Mouse (Mus musculus): Measurements from ENCODE around the gene Olfr285.

The Olfr285 gene

GRCm38 (mm10) chr15:98317177-98317724 is at the start of gene Olfr285:
Gene Olfr285 (minus strand): TSS chr15:98317353.
- DNase-seq (ENCODE audit: low spot score), result no peak

- DNase-seq (ENCODE audit: low spot score), result no peak
These were observed 23.7 kb upstream of the Olfr285 start, which contains the start of gene Olfr284 for GRCm38 (mm10) chr15:98340887-98341286. Gene Olfr284 (minus strand): TSS chr15:98340987.

GRCm38 (mm10) chr15:98315703-98316102 is 1.4 kb downstream of the Olfr285 start:
- no peak for DNase-seq (ENCODE audit: low spot score)

GRCm38 (mm10) chr15:98295628-98296551 is 21.3 kb downstream of the Olfr285 start, which contains the start of gene Zfp641:
Gene Zfp641 (minus strand): TSS chr15:98296161.
- peak; percentile 80 for DNase-seq (ENCODE audit: low spot score)

GRCm38 (mm10) chr15:98293651-98294050 is 23.5 kb downstream of the Olfr285 start:
- DNase-seq (ENCODE audit: low spot score), result no peak

GRCm38 (mm10) chr15:98288566-98288965 is 28.6 kb downstream of the Olfr285 start:
- no peak for DNase-seq (ENCODE audit: low spot score)

GRCm38 (mm10) chr15:98286418-98286817 is 30.7 kb downstream of the Olfr285 start:
- no peak for DNase-seq (ENCODE audit: low spot score)

All from testis, postnatal 10 days (tissue).